Mouse (Mus musculus): ENCODE measurements around the gene Cdkn1c. TPM values are rescaled to one million over a fixed set of nuclear protein-coding genes. Genes with fewer than 3 reads are reported as not detected.

Cdkn1c gene
- total RNA-seq, 2 experiments from 2014 or later, result 35.8 to 44.2 TPM

DNA sequence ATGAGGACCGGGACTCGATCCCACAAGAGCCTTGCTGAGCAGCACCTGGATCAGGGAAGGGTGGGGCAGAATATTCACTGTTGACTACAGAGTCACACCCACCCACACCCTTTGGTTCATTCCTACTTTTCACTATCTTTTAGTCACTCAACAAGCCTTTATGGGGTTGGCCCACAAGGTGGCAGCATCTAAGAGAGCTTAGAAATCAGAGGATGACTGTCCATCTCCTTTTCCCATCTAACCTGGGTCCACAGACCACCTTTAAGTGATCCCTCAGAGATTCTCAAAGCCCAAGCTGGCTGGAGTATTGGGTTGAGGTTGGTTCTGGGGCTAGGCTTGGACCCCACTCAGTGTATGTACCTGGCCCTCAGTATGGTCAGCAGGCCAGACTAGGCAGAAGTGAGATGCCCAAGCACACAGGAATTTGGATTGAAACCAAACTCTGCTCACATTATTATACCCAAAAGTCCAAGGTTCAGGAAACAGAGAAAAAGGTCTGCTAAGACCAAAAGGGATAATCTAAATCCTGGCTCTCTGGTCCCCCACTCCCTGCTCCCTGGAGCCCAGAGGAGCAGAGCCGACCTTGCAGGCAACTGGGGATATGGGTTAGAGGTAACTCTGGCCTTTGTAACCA lies 16.0 kb upstream of the Cdkn1c start:
- intact Hi-C loops (cut with DNase I), result loop anchor here (10.0 kb wide), 1 partner anchor 472 kb away; the partner anchor contains the start of gene Tspan32
- DNase-seq (ENCODE audit: low spot score), result no peak

DNA sequence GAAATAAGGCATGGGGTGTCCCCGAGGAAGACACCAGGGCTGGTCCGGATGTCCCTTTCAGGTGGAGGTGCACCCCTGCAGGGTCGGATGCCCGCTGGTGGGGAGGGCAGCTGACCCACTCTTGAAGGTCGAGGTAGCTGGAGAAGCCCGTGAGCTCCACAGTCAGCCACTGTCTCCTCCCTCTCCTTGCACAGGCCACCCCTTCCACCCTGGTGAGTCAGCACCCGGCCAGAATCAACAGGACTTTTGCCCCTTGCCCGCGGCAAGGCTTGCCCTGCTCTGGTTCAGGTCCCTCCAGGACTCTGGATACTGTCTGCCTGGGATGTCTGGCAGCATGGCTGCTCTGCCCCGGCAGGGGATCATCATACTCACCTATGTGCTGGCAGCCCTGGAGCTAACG lies 15.0 kb upstream of the Cdkn1c start:
- DNase-seq (ENCODE audit: low spot score), result no peak
- intact Hi-C loops (cut with DNase I), result loop anchor here (10.0 kb wide), 1 partner anchor 471 kb away; the partner anchor contains the start of gene Tspan32

DNA sequence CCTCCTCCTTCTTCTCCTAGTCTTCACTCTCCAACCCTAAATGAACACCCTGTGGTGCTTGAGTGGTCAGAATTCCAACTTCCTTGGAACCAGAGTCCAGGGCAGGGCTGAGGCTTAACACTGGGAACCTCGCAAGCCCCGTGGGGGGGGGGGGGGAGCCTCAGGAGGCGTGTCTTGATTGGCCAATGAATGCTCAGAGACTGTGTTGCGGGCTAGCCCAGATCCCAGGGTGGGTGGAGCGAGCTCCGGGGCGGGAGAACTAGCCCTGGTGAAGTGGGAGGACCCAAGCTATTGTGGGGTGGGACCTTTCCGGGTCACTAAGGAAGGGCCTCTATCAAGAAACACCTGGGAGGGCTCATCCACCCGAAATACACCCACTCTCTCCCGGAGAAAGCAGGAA lies 14.0 kb upstream of the Cdkn1c start:
- intact Hi-C loops (cut with DNase I), result loop anchor here (5.0 to 10.0 kb wide), 2 partner anchors 32 to 470 kb away; partner anchors contain the start of gene Tspan32
- DNase-seq (ENCODE audit: low spot score), result no peak

DNA sequence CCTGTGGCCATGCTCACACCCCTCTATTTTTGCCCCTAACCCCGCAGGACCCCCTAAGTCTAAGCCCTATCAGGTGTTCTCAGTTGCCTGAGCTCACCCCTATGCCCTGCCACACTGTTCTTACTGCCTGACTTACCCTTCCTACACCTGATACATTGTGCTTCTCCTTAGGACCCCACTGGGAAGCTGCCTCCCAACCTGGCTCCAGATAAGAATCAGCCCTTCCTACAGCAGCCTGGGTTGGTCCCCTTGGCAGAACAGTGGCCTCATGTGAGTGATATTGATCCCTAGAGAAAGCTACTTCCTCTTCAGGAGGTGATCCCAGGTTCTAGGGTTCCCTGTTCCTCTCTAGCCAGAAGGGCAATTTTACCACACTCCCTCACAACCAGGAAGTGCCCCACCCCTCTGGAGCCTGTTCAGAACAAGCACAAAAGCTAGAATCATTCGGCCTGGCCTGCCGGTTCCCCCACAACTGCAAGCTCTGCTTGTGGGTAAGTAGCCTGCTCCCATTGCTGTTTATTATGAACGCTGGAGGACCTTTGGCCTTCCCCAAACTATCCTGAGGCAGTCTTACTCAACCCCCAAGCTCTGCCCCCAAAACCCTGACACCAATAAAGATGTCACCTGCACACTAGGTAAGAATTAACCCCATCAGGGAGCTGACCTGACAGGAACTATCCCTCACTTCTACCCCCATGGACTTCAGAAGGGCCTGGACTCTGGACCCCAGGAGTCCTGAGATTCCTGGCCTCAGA lies 12.7 kb upstream of the Cdkn1c start, which contains the start of gene Slc22a18:
TSS of gene Slc22a18 (plus strand) at position 390 of the 755 bp plus-strand sequence.
- DNase-seq (ENCODE audit: low spot score), result no peak
- intact Hi-C loops (cut with DNase I), result loop anchor here (5.0 to 10.0 kb wide), 2 partner anchors 34 to 469 kb away; partner anchors contain the start of gene Tspan32

DNA sequence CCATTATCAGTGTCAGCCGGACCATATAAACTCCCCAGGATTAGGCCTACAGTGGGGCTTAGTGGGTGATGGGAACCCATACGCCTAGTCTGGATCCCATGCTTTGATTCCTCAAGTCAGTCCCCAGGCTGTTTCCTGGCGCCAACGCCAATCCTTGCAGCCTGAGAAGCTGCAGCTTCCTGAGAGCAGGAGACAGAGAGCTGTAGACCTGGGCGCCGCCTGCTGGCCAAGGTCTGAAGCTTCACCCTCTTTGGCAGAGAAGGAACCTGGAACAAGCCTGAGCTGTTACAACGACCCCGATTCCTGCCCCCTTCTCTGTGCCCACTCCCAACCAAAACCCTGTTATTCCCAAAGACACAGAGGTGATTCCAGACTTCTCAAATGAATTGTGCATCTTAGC lies 9.1 kb upstream of the Cdkn1c start:
- intact Hi-C loops (cut with DNase I), result loop anchor here (5.0 to 10.0 kb wide), 2 partner anchors 37 to 465 kb away; partner anchors contain the start of gene Tspan32
- no peak for DNase-seq (ENCODE audit: low spot score)

DNA sequence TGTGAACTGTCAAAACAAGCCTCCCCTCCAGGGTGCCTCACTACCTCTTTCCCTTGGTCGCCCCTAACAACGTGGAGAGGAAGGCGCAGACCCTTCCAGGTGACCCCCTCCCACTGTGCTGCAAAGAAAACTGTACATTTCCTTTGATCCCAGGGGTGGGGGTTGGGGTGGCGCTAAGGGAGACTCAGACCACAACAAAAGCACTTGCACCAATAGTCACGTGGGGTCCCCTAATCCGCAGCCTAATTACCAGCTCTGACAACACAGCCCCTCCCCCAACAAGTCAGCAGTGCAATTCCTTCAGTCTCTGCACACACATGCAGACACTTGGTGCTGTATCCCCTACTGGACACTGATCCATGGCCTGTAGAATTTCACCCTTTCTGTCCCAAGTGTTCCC lies 6.9 kb upstream of the Cdkn1c start:
- intact Hi-C loops (cut with DNase I), result loop anchor here (2.0 kb wide), 1 partner anchor 373 kb away; the partner anchor contains the start of gene Trpm5
- DNase-seq (ENCODE audit: low spot score), result no peak

DNA sequence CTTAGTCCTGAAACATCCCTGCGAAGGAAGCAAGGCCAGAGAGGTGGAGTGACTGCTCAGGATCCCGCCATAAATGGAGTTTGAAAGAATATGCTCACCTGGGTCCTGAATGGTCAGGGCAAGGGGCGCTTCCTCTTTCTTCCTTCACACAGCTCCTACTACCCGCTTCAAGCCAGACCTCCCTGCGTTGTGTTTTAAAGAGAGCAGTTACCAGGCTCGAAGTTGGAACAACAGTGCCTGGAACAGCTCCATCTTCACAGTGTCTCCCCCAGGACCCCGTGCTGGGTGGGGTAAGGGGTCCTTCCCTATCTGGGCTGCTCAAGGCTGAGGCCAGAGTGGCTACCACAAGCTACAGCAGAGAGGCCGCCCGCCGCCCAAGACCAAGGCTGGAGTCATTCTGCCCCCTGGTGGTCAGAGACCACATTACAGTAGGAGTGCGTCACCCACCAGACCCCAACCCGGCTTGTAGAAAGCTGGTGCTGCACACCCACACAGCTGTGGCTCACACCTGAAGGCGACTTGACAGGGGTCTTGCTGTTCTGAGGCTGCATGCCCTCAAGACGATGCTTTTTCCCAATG lies 5.3 kb upstream of the Cdkn1c start:
- peak; percentile 61 for DNase-seq (ENCODE audit: low spot score)
- intact Hi-C loops (cut with DNase I), result loop anchor here (1.0 to 2.0 kb wide), 2 partner anchors 313 to 371 kb away; partner anchors contain the start of gene Trpm5

DNA sequence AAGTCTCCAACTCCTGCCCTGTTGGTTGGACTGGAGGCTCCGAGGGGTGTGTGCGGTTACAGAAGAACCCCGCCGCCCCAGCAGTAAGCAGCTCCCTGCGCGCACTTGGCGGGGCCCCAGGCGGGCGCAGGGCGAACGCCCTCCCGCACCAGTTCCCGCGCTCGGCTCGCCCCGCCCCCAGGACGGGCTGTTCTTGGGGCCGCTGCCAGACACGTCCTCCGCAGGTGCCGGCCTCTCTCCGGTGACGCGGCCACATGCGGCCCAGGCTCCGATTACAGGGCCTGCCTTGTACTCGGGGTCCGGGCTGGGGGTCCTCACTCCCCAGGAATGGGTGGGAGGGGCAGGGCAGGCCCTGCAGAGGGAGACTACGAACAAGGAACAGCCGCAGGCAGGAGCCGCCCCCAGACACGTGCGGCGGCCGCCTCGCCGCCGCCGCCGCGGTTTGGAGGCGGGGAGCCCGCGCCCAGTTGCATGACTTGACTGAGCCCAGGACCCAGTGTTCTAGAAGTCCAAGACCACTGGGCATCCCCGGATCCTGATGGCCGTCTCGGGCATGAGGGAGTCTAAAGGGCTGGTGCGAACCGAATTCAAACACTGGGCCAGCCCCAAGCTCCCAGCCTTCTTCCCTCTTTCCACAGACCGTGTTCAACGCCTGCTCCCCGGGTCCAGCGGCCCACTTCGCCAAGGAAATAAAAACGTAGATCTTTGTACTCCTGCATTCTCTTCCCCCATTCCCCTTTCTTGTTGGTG lies 4.1 kb upstream of the Cdkn1c start:
- intact Hi-C loops (cut with DNase I), result loop anchor here (5.0 kb wide), 2 partner anchors 98 to 168 kb away; no protein-coding TSS in a partner anchor
- no peak for DNase-seq (ENCODE audit: low spot score)

DNA sequence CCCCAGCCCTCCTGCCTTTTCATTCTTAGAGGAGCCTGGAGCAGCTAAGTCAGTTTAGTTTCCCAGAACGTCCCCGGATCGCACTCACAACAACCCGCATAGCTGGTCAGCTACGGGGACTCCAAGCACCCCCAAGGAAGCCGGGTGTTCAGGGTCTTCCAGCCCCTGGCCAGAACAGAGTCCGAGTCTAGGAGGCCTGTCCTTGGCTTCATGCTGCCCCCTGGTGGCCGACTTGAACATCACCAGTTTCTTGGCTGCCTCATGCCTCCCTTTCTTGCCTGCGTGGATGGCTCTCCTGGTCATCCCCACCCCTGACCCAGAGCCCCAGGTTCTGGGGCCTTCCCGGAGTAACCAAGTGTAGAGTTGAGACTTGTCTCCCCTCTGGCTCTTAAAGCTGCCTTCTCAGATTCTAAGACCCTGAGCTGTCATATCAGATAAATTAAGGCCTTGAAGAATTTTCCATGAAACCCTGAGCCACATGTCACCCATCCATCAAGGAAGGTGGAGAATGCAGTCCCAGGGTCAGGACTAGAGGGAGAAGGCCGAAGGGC lies 3.1 kb upstream of the Cdkn1c start:
- intact Hi-C loops (cut with DNase I), result loop anchor here (5.0 kb wide), 2 partner anchors 97 to 167 kb away; no protein-coding TSS in a partner anchor

DNA sequence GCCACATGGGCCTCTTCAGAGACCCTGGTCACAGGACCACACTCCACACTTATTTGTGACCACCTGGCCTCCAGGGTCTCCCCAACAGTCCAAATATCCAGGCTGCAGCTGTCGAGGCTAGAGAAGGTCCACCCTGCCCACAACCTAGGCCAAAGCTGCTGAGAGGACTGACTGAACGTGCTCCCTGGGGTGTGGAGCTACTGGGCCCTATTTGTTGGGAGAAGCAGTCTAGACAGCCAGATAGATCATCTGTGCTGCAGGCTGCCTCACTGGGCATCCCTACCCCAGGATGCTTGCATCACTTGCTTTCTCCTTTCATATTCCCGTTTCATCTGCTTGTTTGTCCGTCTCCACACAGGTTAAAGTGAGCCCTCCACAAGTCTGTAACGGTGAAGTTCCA lies 1.7 kb upstream of the Cdkn1c start:
- intact Hi-C loops (cut with DNase I), result loop anchor here (5.0 kb wide), 2 partner anchors 95 to 165 kb away; no protein-coding TSS in a partner anchor
- no peak for DNase-seq (ENCODE audit: low spot score)

More for the DNA sequence above, 3.1 kb upstream of the Cdkn1c start:
- DNase-seq (ENCODE audit: low spot score), result peak; percentile 58

DNA sequence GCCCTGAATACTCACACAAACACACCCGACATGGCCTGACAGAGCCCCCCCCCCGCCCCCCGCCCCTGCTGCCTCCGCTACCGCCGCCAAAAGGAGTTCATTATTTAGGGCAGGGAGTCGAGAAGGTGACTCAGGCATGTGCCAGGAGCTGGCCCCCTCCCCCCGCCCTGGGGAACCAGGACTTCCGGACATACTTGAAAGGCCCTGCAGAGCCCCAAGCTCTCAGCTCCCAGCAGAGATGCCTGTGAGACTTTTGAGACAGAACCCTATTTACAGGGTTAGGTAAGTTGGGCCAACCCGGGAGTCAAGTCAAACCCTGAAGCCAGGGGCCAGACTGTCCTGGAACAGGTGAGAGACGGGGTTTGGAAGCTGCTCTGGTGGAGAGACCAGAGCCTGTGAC lies 1.1 kb upstream of the Cdkn1c start:
- no peak for DNase-seq (ENCODE audit: low spot score)
- intact Hi-C loops (cut with DNase I), result loop anchor here (5.0 kb wide), 2 partner anchors 95 to 165 kb away; no protein-coding TSS in a partner anchor

DNA sequence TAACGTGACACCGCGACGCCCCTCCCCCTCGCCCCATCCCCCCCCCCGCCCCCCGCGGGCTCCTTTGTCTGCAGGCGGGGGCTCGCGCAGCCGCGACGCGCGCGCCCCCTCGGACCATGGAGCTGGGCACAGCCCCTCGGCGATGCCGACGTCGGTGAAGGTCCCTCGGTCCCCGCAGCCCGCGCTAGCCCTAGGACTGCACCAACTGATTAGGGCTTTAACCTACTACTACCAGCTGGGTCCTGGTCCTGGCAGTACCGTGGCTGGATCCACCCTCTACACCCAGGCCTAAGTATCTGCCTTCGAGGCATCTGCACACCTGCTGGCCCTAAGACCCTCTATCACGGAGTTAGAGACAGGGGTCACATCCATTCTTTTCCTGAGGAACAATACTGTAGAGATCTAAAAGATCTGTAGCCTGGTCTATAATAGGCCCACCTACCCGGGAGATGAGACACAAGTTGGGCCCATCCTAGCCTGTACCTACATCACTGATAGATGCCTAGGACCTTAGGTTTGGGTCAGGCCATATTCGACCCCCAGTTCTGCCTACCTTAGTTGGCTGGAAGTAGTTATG lies 532 bp upstream of the Cdkn1c start:
- intact Hi-C loops (cut with DNase I), result loop anchor here (5.0 kb wide), 2 partner anchors 94 to 164 kb away; no protein-coding TSS in a partner anchor
- no peak for DNase-seq (ENCODE audit: low spot score)

DNA sequence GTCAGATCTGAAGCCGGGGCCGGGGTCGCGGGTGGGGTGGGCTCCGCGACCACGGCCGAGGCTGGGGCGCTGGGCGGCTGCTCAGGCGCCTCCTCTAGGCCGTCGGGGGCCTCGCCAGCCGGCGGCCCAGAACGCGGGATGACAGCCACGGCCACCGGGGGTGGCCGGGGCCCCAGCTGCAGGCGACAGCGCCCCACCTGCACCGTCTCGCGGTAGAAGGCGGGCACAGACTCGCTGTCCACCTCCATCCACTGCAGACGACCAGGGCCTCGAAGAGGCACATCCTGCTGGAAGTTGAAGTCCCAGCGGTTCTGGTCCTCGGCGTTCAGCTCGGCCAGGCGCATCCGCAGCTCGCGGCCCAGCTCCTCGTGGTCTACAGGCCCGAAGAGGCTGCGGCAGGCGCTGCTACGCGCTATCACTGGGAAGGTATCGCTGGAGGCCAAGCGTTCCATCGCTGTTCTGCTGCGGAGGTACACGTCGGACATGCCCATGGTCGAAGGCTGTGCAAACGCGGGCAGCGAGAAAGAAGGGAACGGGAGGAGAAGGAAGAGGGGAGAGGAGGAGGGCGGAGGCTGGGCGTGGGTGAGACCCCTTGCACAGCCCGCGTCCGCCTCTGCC lies 524 bp downstream of the Cdkn1c start:
- intact Hi-C loops (cut with DNase I), result loop anchor here (5.0 kb wide), 2 partner anchors 93 to 163 kb away; no protein-coding TSS in a partner anchor
- no peak for DNase-seq (ENCODE audit: low spot score)

DNA sequence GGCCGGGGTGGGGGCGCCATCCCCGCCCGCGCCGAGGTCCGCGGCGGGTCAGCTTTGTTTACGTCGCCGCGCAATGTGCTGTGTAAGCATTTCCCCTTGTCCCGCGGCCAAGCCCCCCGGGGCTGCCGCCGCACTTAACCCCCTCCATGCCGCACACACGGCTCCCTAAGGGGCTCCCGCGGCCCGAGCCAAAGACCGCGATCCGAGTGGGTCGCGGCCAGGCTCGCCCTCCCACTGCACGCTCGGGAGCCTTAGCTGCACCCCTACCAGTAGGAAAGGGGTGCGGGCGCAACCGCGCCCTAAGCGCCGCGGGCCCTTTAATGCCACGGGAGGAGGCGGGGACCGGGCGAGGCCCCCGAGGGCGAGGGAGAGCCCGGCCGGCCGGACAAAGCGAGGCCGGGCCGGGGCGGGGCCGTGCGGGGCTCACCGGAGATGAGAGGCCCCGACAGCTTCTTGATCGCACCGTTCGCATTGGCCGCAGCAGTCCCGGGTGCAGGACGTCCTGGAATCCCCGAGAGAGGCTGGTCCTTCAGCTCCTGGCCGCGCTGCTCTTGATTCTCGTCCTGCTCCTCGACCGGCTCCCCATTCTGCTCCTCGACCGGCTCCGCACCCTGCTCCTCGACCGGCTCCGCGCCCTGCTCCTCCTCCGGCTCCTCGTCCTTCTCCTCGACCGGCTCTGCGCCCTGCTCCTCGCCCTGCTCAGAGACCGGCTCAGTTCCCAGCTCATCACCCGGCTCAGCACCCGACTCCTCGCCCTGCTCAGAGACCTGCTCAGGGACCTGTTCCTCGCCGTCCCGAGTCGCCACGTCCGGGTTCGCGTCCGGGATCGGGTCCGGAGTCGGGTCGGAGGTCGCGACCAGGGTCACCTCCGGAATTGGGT lies 1.3 kb downstream of the Cdkn1c start:
- intact Hi-C loops (cut with DNase I), result loop anchor here (2.0 to 5.0 kb wide), 3 partner anchors 51 to 162 kb away; no protein-coding TSS in a partner anchor
- peak; percentile 53 for DNase-seq (ENCODE audit: low spot score)

DNA sequence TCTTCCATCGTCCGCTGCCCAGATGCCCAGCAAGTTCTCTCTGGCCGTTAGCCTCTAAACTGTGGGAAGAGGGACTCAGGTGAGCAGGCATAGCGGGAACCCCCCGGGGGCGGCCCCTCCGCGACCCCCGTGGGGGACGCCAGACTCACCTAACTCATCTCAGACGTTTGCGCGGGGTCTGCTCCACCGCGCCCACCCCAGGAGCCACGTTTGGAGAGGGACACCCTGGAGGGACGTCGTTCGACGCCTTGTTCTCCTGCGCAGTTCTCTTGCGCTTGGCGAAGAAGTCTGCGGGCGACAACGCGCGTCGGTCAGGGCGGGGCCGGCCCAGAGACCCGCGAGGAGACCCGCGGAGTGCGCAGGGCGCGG lies 1.9 kb downstream of the Cdkn1c start:
- intact Hi-C loops (cut with DNase I), result loop anchor here (2.0 kb wide), 1 partner anchor 50 kb away; no protein-coding TSS in a partner anchor
- no peak for DNase-seq (ENCODE audit: low spot score)

DNA sequence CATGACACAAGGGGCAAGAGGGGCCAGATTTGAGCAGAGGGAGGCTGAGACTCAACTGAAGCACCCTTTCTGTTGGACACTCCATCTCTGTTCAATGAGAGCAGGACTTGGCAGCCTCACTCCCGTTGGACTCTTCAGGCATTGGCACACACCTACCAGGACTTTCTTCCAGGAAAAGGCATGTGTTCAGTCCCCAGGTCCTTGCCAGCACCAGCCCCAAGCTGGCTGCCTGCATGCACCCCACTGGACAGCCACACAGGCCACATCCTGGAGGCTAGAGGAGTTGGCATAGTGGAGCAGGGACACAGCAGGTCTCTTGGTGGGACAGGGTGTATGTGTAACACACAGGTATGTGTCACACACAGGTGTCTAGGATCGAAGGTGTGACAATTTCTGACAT lies 13.7 kb downstream of the Cdkn1c start:
- intact Hi-C loops (cut with DNase I), result no loop called here
- no peak for DNase-seq (ENCODE audit: low spot score)

Measured in heart, postnatal 25 days (tissue).